Mouse (Mus musculus) thymus, postnatal 25 days (tissue): ENCODE results near the gene Cntnap3.
"Not testable (repeated sequence)": the region's sequence is repeated elsewhere in the genome, so short reads cannot be mapped to it uniquely, and the experiment has no call there.

Experiments used
- DNase-seq: peaks from one replicate; pipeline ENCODE4 v3.0.0; 2022

Gene Cntnap3

DNA sequence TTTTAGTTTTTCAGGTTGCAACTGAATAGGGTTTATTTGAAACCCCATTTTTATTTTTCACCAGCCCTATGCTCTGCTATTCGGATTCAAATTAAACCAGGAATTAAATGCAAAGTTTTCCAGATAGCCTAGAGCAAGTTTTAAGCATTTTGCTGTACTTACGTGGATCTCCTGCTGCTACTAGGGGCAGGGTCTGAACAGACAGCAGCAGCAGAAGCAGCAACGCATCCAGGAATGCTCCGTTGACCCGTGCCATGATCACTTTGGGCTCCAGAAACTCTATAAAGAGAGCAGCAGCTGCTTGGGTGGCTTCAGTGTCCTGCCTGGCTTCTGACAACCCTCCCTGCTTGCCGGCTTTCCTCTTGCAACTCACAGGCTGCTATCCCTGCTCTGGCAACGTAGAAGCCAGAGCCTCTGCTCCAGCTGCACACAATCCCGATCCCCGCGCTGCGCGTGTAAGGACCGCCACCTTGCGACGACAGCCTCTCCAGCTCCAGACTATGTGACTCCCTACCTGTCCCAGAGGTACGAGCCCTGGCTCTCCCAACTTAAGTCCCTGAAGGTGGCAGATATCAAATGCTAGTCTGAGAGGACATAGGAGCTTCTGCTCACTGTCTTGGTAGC lies at the start of gene Cntnap3:
Cntnap3 (minus strand) TSS at position 371 of the 624 bp plus-strand sequence.
- no peak for DNase-seq

DNA sequence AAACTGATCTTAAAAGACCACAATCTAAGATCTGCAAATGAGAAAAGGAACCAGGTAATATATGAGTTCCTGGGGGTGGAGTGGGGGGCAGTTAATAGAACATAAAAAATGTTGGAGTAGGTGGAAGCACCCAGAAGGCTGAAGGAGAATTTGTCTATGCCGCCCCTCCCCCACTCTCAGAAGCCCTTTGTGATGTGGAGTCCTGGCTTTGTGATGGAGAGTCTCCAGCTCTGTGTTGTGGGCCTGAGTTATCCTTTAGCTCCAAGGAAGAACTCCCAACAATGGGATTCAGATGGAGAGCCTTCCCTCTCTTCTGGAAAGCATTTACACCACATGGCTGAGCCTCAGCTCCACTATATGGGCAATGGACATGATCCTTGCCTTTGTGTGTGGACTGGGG lies 13.4 kb upstream of the Cntnap3 start, which contains the start of gene Spata31:
Spata31 (plus strand) TSS at position 216 of the 400 bp plus-strand sequence.
- DNase-seq: no peak

DNA sequence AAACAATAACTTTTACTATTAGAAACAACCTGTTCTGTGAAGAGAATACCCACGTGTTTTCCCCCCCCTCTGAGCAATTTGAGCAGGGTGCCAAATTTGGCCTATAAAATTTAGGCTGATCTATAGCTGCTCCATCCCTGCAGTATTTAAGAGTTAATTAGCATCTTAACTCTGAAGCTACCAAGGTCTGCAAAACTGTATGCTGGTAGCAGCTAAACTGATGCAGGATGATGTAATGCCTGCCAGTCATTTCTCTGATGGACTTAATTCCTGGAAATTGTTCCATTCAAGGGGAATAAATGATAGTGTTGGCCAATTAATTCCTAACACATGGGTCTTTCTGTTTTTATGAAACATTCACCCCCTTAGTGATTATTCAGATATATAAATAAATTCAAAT lies 623 bp downstream of the Cntnap3 start:
- no peak for DNase-seq

DNA sequence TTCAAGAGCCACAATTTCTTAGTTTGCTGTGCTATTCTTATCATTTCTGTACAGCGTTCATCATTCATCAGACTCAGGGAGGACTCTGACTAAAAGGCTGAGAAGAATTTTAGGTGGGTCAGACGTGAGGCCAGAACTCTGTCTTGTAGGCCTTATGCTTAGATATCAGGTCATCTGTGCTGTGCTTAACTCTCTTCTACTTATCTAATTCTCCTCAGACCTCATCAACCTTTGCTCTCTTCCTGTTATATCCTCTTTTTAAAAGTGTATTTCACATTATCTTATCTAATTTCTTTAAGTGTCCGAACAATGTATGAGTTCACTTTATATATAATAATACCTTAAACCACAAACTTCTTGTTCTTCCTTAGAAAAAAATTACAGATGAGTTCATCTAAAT lies 38.4 kb downstream of the Cntnap3 start:
- no peak for DNase-seq

DNA sequence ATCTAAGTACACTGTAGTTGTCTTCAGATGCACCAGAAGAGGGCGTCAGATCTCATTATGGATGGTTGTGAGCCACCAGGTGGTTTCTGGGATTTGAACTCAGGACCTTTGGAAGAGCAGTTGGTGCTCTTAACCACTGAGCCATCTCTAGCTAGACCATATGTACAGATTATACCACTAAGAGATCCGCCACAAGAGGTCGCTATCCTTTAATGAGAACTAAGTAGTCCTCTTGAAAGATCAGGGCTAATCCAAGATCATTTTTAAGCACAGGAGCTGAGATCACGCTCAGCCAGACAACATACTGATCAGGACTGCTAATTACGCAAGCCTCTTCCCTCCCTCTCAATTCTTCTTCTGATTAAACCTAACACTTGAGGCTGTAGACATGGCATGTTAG lies 78.9 kb downstream of the Cntnap3 start:
- DNase-seq: not testable (repeated sequence)

DNA sequence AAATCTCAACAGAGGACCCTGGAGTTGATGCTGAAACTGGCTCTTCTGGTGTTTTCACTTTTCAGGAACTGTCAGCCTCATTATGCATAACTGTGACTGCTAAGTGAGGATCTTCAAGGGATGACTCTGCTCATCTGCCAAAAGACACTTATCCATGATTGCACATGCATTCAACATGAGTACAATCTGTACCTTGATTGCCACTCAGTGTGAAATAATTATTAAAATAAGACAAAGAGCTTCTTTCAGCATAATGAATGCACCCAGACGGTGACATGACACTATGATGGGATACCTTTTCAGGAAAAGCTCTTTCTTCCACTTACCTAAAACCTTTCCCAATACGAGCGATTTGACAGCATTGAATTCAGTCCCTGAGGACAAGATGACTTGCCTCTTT lies 158.4 kb downstream of the Cntnap3 start:
- DNase-seq: no peak

DNA sequence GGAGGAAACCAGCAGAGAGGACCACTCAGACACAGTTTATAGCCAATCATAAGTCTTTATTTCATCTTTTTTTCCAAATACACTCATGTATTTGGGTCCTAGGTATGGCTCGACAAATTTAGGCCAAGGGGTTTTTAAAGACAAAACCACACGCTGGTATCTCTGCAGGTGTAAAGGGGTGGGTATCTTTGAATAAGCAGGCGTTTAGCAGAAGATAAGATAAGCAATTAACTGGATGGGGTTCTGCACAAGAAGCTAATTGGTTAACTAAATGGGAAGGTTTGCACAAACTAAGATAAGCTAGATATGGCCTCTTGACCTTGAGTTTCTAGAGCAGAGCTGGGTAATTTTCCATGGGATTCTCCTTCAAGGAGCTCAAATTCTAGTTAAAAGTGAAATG lies 171.5 kb downstream of the Cntnap3 start:
- no peak for DNase-seq

DNA sequence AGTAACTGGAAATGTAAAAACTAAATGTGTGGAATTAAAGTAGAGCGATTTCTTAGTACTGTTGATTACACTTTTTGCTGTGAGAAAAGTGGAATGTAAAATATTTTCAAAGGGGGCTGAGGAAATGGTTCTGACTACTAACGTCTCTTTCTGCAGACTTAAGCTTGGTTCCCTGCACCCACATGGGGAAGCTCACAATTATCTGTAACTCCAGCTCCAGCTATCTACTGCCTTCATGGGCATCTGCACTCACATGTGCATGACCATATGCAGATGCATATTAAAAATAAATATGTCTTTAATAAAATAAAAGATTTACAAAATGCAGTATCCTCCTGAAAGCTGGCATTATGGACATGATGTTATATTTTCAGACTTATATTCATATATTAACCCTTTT lies 187.0 kb downstream of the Cntnap3 start:
- no peak for DNase-seq

DNA sequence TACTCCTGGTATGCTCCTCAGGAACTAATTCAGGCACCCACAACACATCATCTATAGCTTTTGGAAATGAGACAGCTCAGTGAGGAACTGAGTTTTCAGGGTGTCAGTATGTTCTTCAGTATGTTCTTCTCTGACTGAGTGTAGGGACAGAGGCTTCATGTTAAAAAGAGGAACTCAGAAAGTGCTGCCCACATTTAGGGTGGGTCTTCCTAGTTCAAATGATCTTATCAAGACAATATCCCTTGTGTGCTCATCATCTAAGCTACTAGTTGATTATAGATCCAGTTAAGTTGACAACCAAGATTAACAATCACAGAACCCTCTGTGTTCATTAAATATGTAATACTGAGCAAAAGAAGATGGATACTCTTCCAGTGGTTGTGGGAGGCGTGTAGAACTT lies 211.3 kb downstream of the Cntnap3 start:
- no peak for DNase-seq
